In genomic region chr17:14544343-14545002, GRCm38 (mm10) we compare ENCODE assay signal across 15 mouse cellular contexts.
DNase-seq lines count a peak whose midpoint lies in the region; ATAC-seq and TF ChIP-seq lines count a peak whose summit lies in the region.
"Had no signal": no experiment of that assay in that cellular context is flagged by ENCODE, and none has a peak within 500 bp of the region (broad histone marks: within the 10 kb centered on the region; RNA-seq: fewer than 3 reads in every experiment).

No protein-coding gene starts in this region.

- no peak overlapping the region for H3K4me3 ChIP-seq in forebrain, embryonic 12.5 days (replicated peaks)
- H3K4me3 ChIP-seq in forebrain, embryonic 11.5 days (ENCODE audit: low read depth, low read length): no peak overlapping the region
- no peak overlapping the region for H3K4me3 ChIP-seq in lung, embryonic 14.5 days (ENCODE audit: low read depth, low read length)
- H3K4me3 ChIP-seq in hindbrain, embryonic 16.5 days (ENCODE audit: low read length): no peak overlapping the region
- no peak overlapping the region for H3K4me3 ChIP-seq in neural tube, embryonic 15.5 days (replicated peaks)
- H3K4me3 ChIP-seq in liver, postnatal 0 days (ENCODE audit: low read depth, low read length): no peak overlapping the region
- H3K4me3 ChIP-seq: embryonic facial prominence, embryonic 10.5 days; lung, embryonic 15.5 days had no signal

- TF ChIP-seq CTCF in lung, embryonic 14.5 days (IDR thresholded peaks at IDR 0.05; ENCODE audit: low read depth): no peak
- TF ChIP-seq CTCF in liver, postnatal 0 days (IDR thresholded peaks at IDR 0.05; ENCODE audit: low read depth): no peak

- WGBS in forebrain, embryonic 12.5 days: 65% methylated on average over 4 of the region's 4 CpGs
- 64% methylated on average over 4 of the region's 4 CpGs for WGBS in forebrain, embryonic 11.5 days
- WGBS in lung, embryonic 14.5 days: 38% methylated on average over 4 of the region's 4 CpGs
- 45% methylated on average over 4 of the region's 4 CpGs for WGBS in hindbrain, embryonic 16.5 days
- WGBS in neural tube, embryonic 15.5 days: 48% methylated on average over 4 of the region's 4 CpGs
- WGBS in liver, postnatal 0 days (ENCODE audit: insufficient replicate concordance): 60% methylated on average over 4 of the region's 4 CpGs

- H3K4me2 ChIP-seq in forebrain, embryonic 12.5 days: no peak overlapping the region
- H3K4me2 ChIP-seq in forebrain, embryonic 11.5 days (ENCODE audit: low read depth, low read length, severe bottlenecking): no peak overlapping the region
- H3K4me2 ChIP-seq in lung, embryonic 14.5 days: no peak overlapping the region
- no peak overlapping the region for H3K4me2 ChIP-seq in hindbrain, embryonic 16.5 days (ENCODE audit: low read length)
- H3K4me2 ChIP-seq in neural tube, embryonic 15.5 days: no peak overlapping the region
- H3K4me2 ChIP-seq in liver, postnatal 0 days (ENCODE audit: low read depth, low read length): no peak overlapping the region
- H3K4me2 ChIP-seq: lung, embryonic 15.5 days had no signal

- no peak overlapping the region for H3K9ac ChIP-seq in forebrain, embryonic 12.5 days
- H3K9ac ChIP-seq in forebrain, embryonic 11.5 days (ENCODE audit: low read length): no peak overlapping the region
- no peak overlapping the region for H3K9ac ChIP-seq in lung, embryonic 14.5 days
- H3K9ac ChIP-seq in hindbrain, embryonic 16.5 days (ENCODE audit: low read depth, low read length): no peak overlapping the region
- H3K9ac ChIP-seq in neural tube, embryonic 15.5 days (replicated peaks): no peak overlapping the region
- H3K9ac ChIP-seq in liver, postnatal 0 days (replicated peaks): no peak overlapping the region
- H3K9ac ChIP-seq: lung, embryonic 15.5 days had no signal

- DNase-seq in forebrain, embryonic 11.5 days (ENCODE audit: low spot score): no peak
- peak; percentile 45 for DNase-seq in lung, embryonic 14.5 days
- DNase-seq in lung, postnatal 14 days: no peak
- no peak for DNase-seq in right cerebral cortex, postnatal 10 days (ENCODE audit: low spot score in 2 of 2)
- DNase-seq in liver, postnatal 0 days: no peak
- DNase-seq: adrenal gland, postnatal 14 days; cerebellum, adult 9-11 months; kidney, postnatal 14 days; right cerebral cortex, postnatal 4 days had no signal

- no peak for TF ChIP-seq EP300 in liver, postnatal 0 days (IDR thresholded peaks at IDR 0.05; ENCODE audit: low read depth)

- H3K36me3 ChIP-seq in forebrain, embryonic 12.5 days (replicated peaks): no peaks in the 10 kb centered on the region
- no peaks in the 10 kb centered on the region for H3K36me3 ChIP-seq in forebrain, embryonic 11.5 days (ENCODE audit: control insufficient read depth, insufficient read depth, low read length)
- H3K36me3 ChIP-seq in lung, embryonic 14.5 days (ENCODE audit: insufficient read depth): no peaks in the 10 kb centered on the region
- no peaks in the 10 kb centered on the region for H3K36me3 ChIP-seq in hindbrain, embryonic 16.5 days (ENCODE audit: control insufficient read depth, insufficient read depth, low read length)
- no peaks in the 10 kb centered on the region for H3K36me3 ChIP-seq in neural tube, embryonic 15.5 days
- no peaks in the 10 kb centered on the region for H3K36me3 ChIP-seq in liver, postnatal 0 days (replicated peaks; ENCODE audit: insufficient read depth, low read length)
- H3K36me3 ChIP-seq: embryonic facial prominence, embryonic 10.5 days; lung, embryonic 15.5 days had no signal

- peaks cover 12% of the 10 kb centered on the region for H3K9me3 ChIP-seq in forebrain, embryonic 12.5 days
- no peaks in the 10 kb centered on the region for H3K9me3 ChIP-seq in forebrain, embryonic 11.5 days (ENCODE audit: control insufficient read depth, low read length)
- H3K9me3 ChIP-seq in lung, embryonic 14.5 days (ENCODE audit: low read depth, low read length): peaks cover 6% of the 10 kb centered on the region; the same call in 1 of the 2 replicates
- H3K9me3 ChIP-seq in hindbrain, embryonic 16.5 days (ENCODE audit: control insufficient read depth, low read length): peaks cover 6% of the 10 kb centered on the region; the same call in 1 of the 2 replicates
- 0 out of 2 replicates have a peak, but pooled peaks cover 4% of the 10 kb centered on the region for H3K9me3 ChIP-seq in neural tube, embryonic 15.5 days (replicated peaks)
- peaks cover 2% of the 10 kb centered on the region; the same call in 1 of the 2 replicates for H3K9me3 ChIP-seq in liver, postnatal 0 days (ENCODE audit: low read length)
- H3K9me3 ChIP-seq: lung, embryonic 15.5 days had no signal

- no peaks in the 10 kb centered on the region for H3K27me3 ChIP-seq in forebrain, embryonic 12.5 days
- no peaks in the 10 kb centered on the region for H3K27me3 ChIP-seq in forebrain, embryonic 11.5 days (ENCODE audit: control insufficient read depth, insufficient read depth, low read length)
- H3K27me3 ChIP-seq in lung, embryonic 14.5 days (ENCODE audit: insufficient read depth, low read length): peaks cover 13% of the 10 kb centered on the region; the same call in 1 of the 2 replicates
- H3K27me3 ChIP-seq in hindbrain, embryonic 16.5 days (replicated peaks; ENCODE audit: control insufficient read depth, insufficient read depth, low read length): no peaks in the 10 kb centered on the region
- no peaks in the 10 kb centered on the region for H3K27me3 ChIP-seq in neural tube, embryonic 15.5 days (replicated peaks)
- no peaks in the 10 kb centered on the region for H3K27me3 ChIP-seq in liver, postnatal 0 days (ENCODE audit: insufficient read depth, low read length)

- peak; percentile 58; the same call in 1 of the 2 replicates for ATAC-seq in forebrain, embryonic 12.5 days (ENCODE audit: low FRiP score)
- no peak for ATAC-seq in forebrain, embryonic 11.5 days (replicated peaks; ENCODE audit: low FRiP score)
- ATAC-seq in lung, embryonic 14.5 days (ENCODE audit: insufficient read depth): no peak
- ATAC-seq in hindbrain, embryonic 16.5 days: peak; percentile 87
- peak; percentile 79; the same call in 1 of the 2 replicates for ATAC-seq in neural tube, embryonic 15.5 days (ENCODE audit: low FRiP score)
- no peak for ATAC-seq in liver, postnatal 0 days
- ATAC-seq: inflammation-experienced regulatory T-cells, adult 6 months had no signal

- 0 out of 2 replicates have a peak, but pooled peaks cover 3% of the 10 kb centered on the region for H3K4me1 ChIP-seq in forebrain, embryonic 12.5 days
- H3K4me1 ChIP-seq in forebrain, embryonic 11.5 days (replicated peaks; ENCODE audit: control insufficient read depth, insufficient read depth, low read length): no peaks in the 10 kb centered on the region
- no peaks in the 10 kb centered on the region for H3K4me1 ChIP-seq in lung, embryonic 14.5 days (ENCODE audit: insufficient read depth)
- H3K4me1 ChIP-seq in hindbrain, embryonic 16.5 days (ENCODE audit: control insufficient read depth, insufficient read depth, low read depth, low read length): peaks cover 2% of the 10 kb centered on the region; the same call in 1 of the 2 replicates
- peaks cover 4% of the 10 kb centered on the region; the same call in 1 of the 2 replicates for H3K4me1 ChIP-seq in neural tube, embryonic 15.5 days
- no peaks in the 10 kb centered on the region for H3K4me1 ChIP-seq in liver, postnatal 0 days (ENCODE audit: insufficient read depth)

- no peak overlapping the region for H3K27ac ChIP-seq in forebrain, embryonic 12.5 days
- no peak overlapping the region for H3K27ac ChIP-seq in forebrain, embryonic 11.5 days (ENCODE audit: low read depth, low read length)
- no peak overlapping the region for H3K27ac ChIP-seq in lung, embryonic 14.5 days (ENCODE audit: low read depth)
- no peak overlapping the region for H3K27ac ChIP-seq in hindbrain, embryonic 16.5 days (ENCODE audit: low read depth, low read length)
- no peak overlapping the region for H3K27ac ChIP-seq in neural tube, embryonic 15.5 days (replicated peaks)
- H3K27ac ChIP-seq in liver, postnatal 0 days (ENCODE audit: low read depth): no peak overlapping the region
- H3K27ac ChIP-seq: embryonic facial prominence, embryonic 10.5 days; lung, embryonic 15.5 days had no signal

Comparison
In these comparisons a context has a peak if more than half of its experiments do, and no peak if none do; other contexts are left out.
1. ATAC-seq: peak in forebrain, embryonic 12.5 days (single experiment), hindbrain, embryonic 16.5 days (single experiment) and neural tube, embryonic 15.5 days (single experiment); none in forebrain, embryonic 11.5 days (single experiment), lung, embryonic 14.5 days (single experiment) and liver, postnatal 0 days (single experiment).